Mouse (Mus musculus) monocyte, adult 5-6 weeks (primary cell): Measurements from ENCODE around the gene Rapgef2. TPM values are rescaled to one million over a fixed set of nuclear protein-coding genes. Genes with fewer than 3 reads are reported as not detected.
"Not testable (repeated sequence)": the region's sequence is repeated elsewhere in the genome, so short reads cannot be mapped to it uniquely, and the experiment has no call there.

Experiments used
- ATAC-seq: fragments of 153-309, 156-312 bp; replicated peaks from 2 replicates; pipeline ENCODE4 v1.8.0; 2017; ENCODE audit warnings: mild to moderate bottlenecking; ENCODE audit not compliant: low TSS enrichment, insufficient number of reproducible peaks, severe bottlenecking, poor library complexity, low FRiP score
- total RNA-seq: library from RNA; stranded (forward); fragments of 200-1000, 200-491, 200-594 nt; gene quantifications from 3 replicates; pipeline ENCODE4 v1.2.3, GENCODE M21; 2017

The Rapgef2 gene
- total RNA-seq, 1 experiment from 2014 or later, result 28.9 TPM

- no peak for ATAC-seq
Measured at GRCm38 (mm10) chr3:79242298-79242697, 44.0 kb downstream of the Rapgef2 start.

GRCm38 (mm10) chr3:79239066-79239462 is 47.3 kb downstream of the Rapgef2 start:
- peak; percentile 52 for ATAC-seq

GRCm38 (mm10) chr3:79238456-79239065 is 47.8 kb downstream of the Rapgef2 start:
- no peak for ATAC-seq

- peak; percentile 96 for ATAC-seq
Measured at GRCm38 (mm10) chr3:79237619-79238342, 48.5 kb downstream of the Rapgef2 start.

- ATAC-seq, result no peak
Measured at GRCm38 (mm10) chr3:79234485-79234884, 51.8 kb downstream of the Rapgef2 start.

- ATAC-seq, result peak; percentile 36; the same call in 1 of the 2 replicates
Measured at GRCm38 (mm10) chr3:79233478-79234415, 52.6 kb downstream of the Rapgef2 start.

GRCm38 (mm10) chr3:79230718-79231117 is 55.6 kb downstream of the Rapgef2 start:
- ATAC-seq, result no peak

- no peak for ATAC-seq
Measured at GRCm38 (mm10) chr3:79229546-79229945, 56.8 kb downstream of the Rapgef2 start.

- ATAC-seq, result no peak; the same call in 1 of the 2 replicates
Measured at GRCm38 (mm10) chr3:79228304-79228703, 58.0 kb downstream of the Rapgef2 start.

- ATAC-seq, result peak; percentile 74
Measured at GRCm38 (mm10) chr3:79227356-79228088, 58.8 kb downstream of the Rapgef2 start.

- not testable (repeated sequence) for ATAC-seq
Measured at GRCm38 (mm10) chr3:79226807-79227206, 59.5 kb downstream of the Rapgef2 start.

GRCm38 (mm10) chr3:79225888-79226287 is 60.4 kb downstream of the Rapgef2 start:
- ATAC-seq, result no peak

GRCm38 (mm10) chr3:79224352-79224751 is 62.0 kb downstream of the Rapgef2 start:
- ATAC-seq, result no peak

- ATAC-seq, result no peak
Measured at GRCm38 (mm10) chr3:79223281-79223680, 63.0 kb downstream of the Rapgef2 start.

- ATAC-seq, result no peak
Measured at GRCm38 (mm10) chr3:79222192-79222960, 63.9 kb downstream of the Rapgef2 start.

- peak; percentile 37 for ATAC-seq
Measured at GRCm38 (mm10) chr3:79221296-79222191, 64.8 kb downstream of the Rapgef2 start.
